Mouse (Mus musculus) CH12.LX (cell line): Measurements from ENCODE around the gene Nrn1. TPM values are rescaled to one million over a fixed set of nuclear protein-coding genes. Genes with fewer than 3 reads are reported as not detected.

Experiments used
- DNase-seq: peaks from one replicate; pipeline ENCODE4 v3.0.0-alpha.2; 2013; ENCODE audit errors: extremely low read depth
- H3K27ac ChIP-seq: 2 replicates; pipeline ENCODE4 v1.5.1; 2012; ENCODE audit warnings: low read depth, mild to moderate bottlenecking, control low read depth, moderate library complexity; ENCODE audit not compliant: insufficient read depth
- H3K27me3 ChIP-seq: replicated peaks from 2 replicates; pipeline ENCODE3; 2012; ENCODE audit warnings: inconsistent platforms
- H3K36me3 ChIP-seq, 2 experiments: replicated peaks in 1 of 2; 2 replicates each; pipeline versions ENCODE3 to v1.6.1; 2012; ENCODE audit warnings: inconsistent platforms in 1 of 2, low read length in 1 of 2, mild to moderate bottlenecking in 1 of 2, mixed read lengths in 1 of 2, moderate library complexity in 1 of 2; ENCODE audit not compliant: control insufficient read depth in 1 of 2, insufficient read depth in 1 of 2
- H3K4me1 ChIP-seq, 2 experiments: 2 replicates each; pipeline ENCODE4 v1.6.1; 2012; ENCODE audit warnings: inconsistent platforms in 1 of 2, moderate library complexity in 1 of 2; ENCODE audit not compliant: insufficient read depth in 2 of 2, control insufficient read depth in 1 of 2
- H3K4me2 ChIP-seq: 2 replicates; pipeline ENCODE4 v1.6.1; 2012; ENCODE audit warnings: low read depth, mild to moderate bottlenecking, control low read depth; ENCODE audit not compliant: poor library complexity, insufficient read depth, severe bottlenecking
- H3K4me3 ChIP-seq, 3 experiments: fragments of 150-350 bp in 1 of 3; sonication (generic) in 1 of 3; replicated peaks in 1 of 3; 2 replicates each; pipeline versions ENCODE3 to v1.5.1; 2011 to 2012; ENCODE audit warnings: low read depth in 2 of 3, low read length in 2 of 3, mild to moderate bottlenecking in 2 of 3, moderate library complexity in 2 of 3, control low read depth in 1 of 3, improper control_type of control experiment in 1 of 3, inconsistent platforms in 1 of 3, mixed read lengths in 1 of 3; ENCODE audit not compliant: poor library complexity in 1 of 3
- H3K79me2 ChIP-seq: replicated peaks from 2 replicates; pipeline ENCODE4 v1.6.1; 2012; ENCODE audit warnings: mild to moderate bottlenecking, moderate library complexity; ENCODE audit not compliant: control insufficient read depth, poor library complexity, insufficient read depth, severe bottlenecking; ENCODE audit errors: extremely low read depth
- H3K9ac ChIP-seq: 2 replicates; pipeline ENCODE4 v1.6.1; 2012; ENCODE audit warnings: low read depth, mild to moderate bottlenecking, control low read depth, moderate library complexity; ENCODE audit not compliant: insufficient read depth
- H3K9me3 ChIP-seq: replicated peaks from 2 replicates; pipeline ENCODE3; 2012; ENCODE audit warnings: low read length, inconsistent platforms, mixed read lengths
- BHLHE40 ChIP-seq: IDR thresholded peaks from 2 replicates; pipeline ENCODE4 v1.6.1; 2011; ENCODE audit warnings: mild to moderate bottlenecking, low read depth, low read length, improper control_type of control experiment
- CHD1 ChIP-seq: IDR thresholded peaks from 2 replicates; pipeline ENCODE4 v1.6.1; 2012; ENCODE audit warnings: low read depth, low read length, improper control_type of control experiment, inconsistent platforms
- ETS1 ChIP-seq: conservative IDR thresholded peaks from 2 replicates; pipeline ENCODE4 v1.6.1; 2012; ENCODE audit warnings: low read depth, mild to moderate bottlenecking, inconsistent platforms, low read length, improper control_type of control experiment, moderate library complexity
- MAFK ChIP-seq: IDR thresholded peaks from 2 replicates; pipeline ENCODE4 v1.6.1; 2011; ENCODE audit warnings: low read length, improper control_type of control experiment; ENCODE audit not compliant: insufficient replicate concordance
- MAZ ChIP-seq: IDR thresholded peaks from 2 replicates; pipeline ENCODE4 v1.6.1; 2012; ENCODE audit warnings: low read depth, mild to moderate bottlenecking, inconsistent platforms, low read length, improper control_type of control experiment, moderate library complexity
- NELFE ChIP-seq: IDR thresholded peaks from 2 replicates; pipeline ENCODE4 v1.6.1; 2011; ENCODE audit warnings: low read depth, low read length, improper control_type of control experiment
- NRF1 ChIP-seq: IDR thresholded peaks from 2 replicates; pipeline ENCODE4 v1.6.1; 2014; ENCODE audit warnings: low read depth, mild to moderate bottlenecking, inconsistent platforms, low read length, improper control_type of control experiment, moderate library complexity
- RAD21 ChIP-seq: IDR thresholded peaks from 2 replicates; pipeline ENCODE4 v1.6.1; 2011; ENCODE audit warnings: low read depth, mild to moderate bottlenecking, low read length, improper control_type of control experiment, moderate library complexity
- RCOR1 ChIP-seq: conservative IDR thresholded peaks from 2 replicates; pipeline ENCODE4 v1.6.1; 2012; ENCODE audit warnings: low read depth, mild to moderate bottlenecking, inconsistent platforms, low read length, improper control_type of control experiment
- SIN3A ChIP-seq: IDR thresholded peaks from 2 replicates; pipeline ENCODE4 v1.6.1; 2012; ENCODE audit warnings: low read length, improper control_type of control experiment, inconsistent platforms
- SMC3 ChIP-seq: IDR thresholded peaks from 2 replicates; pipeline ENCODE4 v1.6.1; 2011; ENCODE audit warnings: low read depth, low read length, improper control_type of control experiment
- UBTF ChIP-seq: IDR thresholded peaks from 2 replicates; pipeline ENCODE4 v1.6.1; 2012; ENCODE audit warnings: low read depth, mild to moderate bottlenecking, inconsistent platforms, low read length, improper control_type of control experiment, moderate library complexity
- USF1 ChIP-seq: IDR thresholded peaks from 2 replicates; pipeline ENCODE4 v1.6.1; 2014; ENCODE audit warnings: low read depth, mild to moderate bottlenecking, inconsistent platforms, low read length, improper control_type of control experiment
- USF2 ChIP-seq: conservative IDR thresholded peaks from 2 replicates; pipeline ENCODE4 v1.6.1; 2011; ENCODE audit warnings: low read depth, low read length, improper control_type of control experiment
- ZKSCAN1 ChIP-seq: IDR thresholded peaks from 2 replicates; pipeline ENCODE4 v1.6.1; 2012; ENCODE audit warnings: low read depth, inconsistent platforms, low read length, improper control_type of control experiment, borderline replicate concordance
- ZNF384 ChIP-seq: IDR thresholded peaks from 2 replicates; pipeline ENCODE4 v1.6.1; 2012; ENCODE audit warnings: low read depth, low read length, improper control_type of control experiment, inconsistent platforms
- dilution Hi-C: fragments of 300-500 bp; cut with MboI; formaldehyde crosslinking; loops from 2 replicates; pipeline ENCODE4 v1.14.3; 2020; ENCODE audit warnings: low sequenced_read_pairs; ENCODE audit not compliant: extremely low pct_unique_long_range_greater_than_20kb, extremely low pct_ligation_motif_present
- in situ Hi-C: fragments of 300-500 bp; cut with MboI; formaldehyde crosslinking; loops from 3 replicates; pipeline ENCODE4 v1.14.3; 2019; ENCODE audit warnings: low sequenced_read_pairs, low pct_ligation_motif_present, low pct_unique_long_range_greater_than_20kb, mixed read lengths
- polyA plus RNA-seq: library from polyadenylated mRNA; unstranded; fragments of >175 nt; gene quantifications from 2 replicates; pipeline ENCODE4 v1.2.1, GENCODE M21; 2012; ENCODE audit warnings: low read depth; ENCODE audit not compliant: insufficient read length
- total RNA-seq, 2 experiments: library from RNA; depleted of rRNA; stranded (reverse); fragments of 300-350 nt in 1 of 2; fragments of >200 nt in 1 of 2; gene quantifications; 2 replicates each; pipeline ENCODE4 v1.2.3; 2012 to 2014

The Nrn1 gene
- total and polyA plus RNA-seq, 3 experiments: not detected

DNA sequence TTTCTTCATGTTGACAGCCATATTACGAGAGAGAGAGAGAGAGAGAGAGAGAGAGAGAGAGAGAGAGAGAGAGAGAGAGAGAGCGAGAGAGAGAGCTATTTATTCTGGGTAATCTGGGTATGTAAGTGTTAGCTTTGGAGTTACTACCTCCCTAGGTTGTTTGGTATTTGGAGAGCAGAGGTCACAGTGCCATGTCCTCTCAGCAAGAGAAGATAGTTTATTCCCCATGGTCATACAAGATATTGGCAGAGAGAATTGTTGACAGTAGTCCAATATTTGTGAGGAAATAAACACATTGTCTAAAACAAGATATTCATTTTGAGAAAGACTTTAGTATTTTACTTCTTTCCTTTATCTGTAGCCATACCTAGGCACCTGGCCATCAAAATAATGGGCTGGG, 20.8 kb downstream of the Nrn1 start:
- H3K27me3 ChIP-seq: no peaks in the 10 kb centered on the region
- in situ Hi-C loops: no loop called here
- DNase-seq: no peak
- no peak for TF ChIP-seq RCOR1
- no peak for TF ChIP-seq RAD21
- TF ChIP-seq NRF1: no peak
- TF ChIP-seq USF2: no peak
- TF ChIP-seq BHLHE40: no peak
- no peak for TF ChIP-seq USF1
- TF ChIP-seq, all 38 proteins: peak for 0
- no peaks in the 10 kb centered on the region for H3K9me3 ChIP-seq
- no peaks in the 10 kb centered on the region for H3K4me1 ChIP-seq
- H3K9ac ChIP-seq: no peak overlapping the region
- no peak overlapping the region for H3K27ac ChIP-seq
- H3K4me2 ChIP-seq: no peak overlapping the region
- H3K4me3 ChIP-seq: no peak overlapping the region
- no peaks in the 10 kb centered on the region for H3K36me3 ChIP-seq
- H3K79me2 ChIP-seq: no peaks in the 10 kb centered on the region
- dilution Hi-C loops: no loop called here

DNA sequence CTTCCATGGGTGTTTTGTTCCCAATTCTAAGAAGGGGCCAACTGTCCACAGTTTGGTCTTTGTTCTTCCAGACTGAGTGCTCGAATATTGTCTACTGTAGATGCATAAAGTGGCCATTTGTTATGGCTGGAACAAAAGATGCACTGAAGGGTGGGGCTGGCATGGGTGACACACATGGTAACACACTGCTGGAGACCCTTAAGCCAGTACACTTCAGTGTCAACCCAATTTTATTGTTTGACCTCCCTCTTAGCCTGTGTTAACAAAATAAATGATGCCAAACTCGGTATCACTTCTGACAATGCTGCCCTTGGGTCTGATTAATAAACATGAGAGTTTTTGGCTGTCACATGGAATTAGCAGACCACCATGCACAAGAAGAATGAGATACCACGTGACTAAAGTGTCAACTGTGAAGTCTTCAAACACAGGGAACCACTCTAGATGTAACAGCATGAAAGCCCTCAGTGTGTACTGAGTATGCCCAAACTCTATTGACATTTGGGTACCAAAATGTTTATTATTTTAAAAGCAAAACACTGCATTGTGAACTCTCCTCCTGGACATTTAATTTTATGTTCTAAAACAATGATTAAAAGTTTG, 27.7 kb downstream of the Nrn1 start:
- Histone ChIP-seq H3K27me3 (no peaks in the 10 kb centered on the region), H3K4me1 (no peaks in the 10 kb centered on the region), H3K9me3 (no peaks in the 10 kb centered on the region), H3K4me2 (no peak overlapping the region), H3K79me2 (no peaks in the 10 kb centered on the region), H3K27ac (no peak overlapping the region), H3K36me3 (no peaks in the 10 kb centered on the region), H3K9ac (no peak overlapping the region), H3K4me3 (no peak overlapping the region)
- in situ Hi-C loops: no loop called here
- no peak for DNase-seq
- dilution Hi-C loops: no loop called here
- TF ChIP-seq ZKSCAN1 (no peak), CHD1 (no peak), UBTF (no peak), MAFK (no peak), SIN3A (no peak), SMC3 (no peak), MAZ (no peak), NRF1 (no peak), NELFE (no peak), USF2 (no peak), ZNF384 (no peak), ETS1 (no peak)
